Mouse (Mus musculus): ENCODE measurements around the gene Ccdc189.

DNA sequence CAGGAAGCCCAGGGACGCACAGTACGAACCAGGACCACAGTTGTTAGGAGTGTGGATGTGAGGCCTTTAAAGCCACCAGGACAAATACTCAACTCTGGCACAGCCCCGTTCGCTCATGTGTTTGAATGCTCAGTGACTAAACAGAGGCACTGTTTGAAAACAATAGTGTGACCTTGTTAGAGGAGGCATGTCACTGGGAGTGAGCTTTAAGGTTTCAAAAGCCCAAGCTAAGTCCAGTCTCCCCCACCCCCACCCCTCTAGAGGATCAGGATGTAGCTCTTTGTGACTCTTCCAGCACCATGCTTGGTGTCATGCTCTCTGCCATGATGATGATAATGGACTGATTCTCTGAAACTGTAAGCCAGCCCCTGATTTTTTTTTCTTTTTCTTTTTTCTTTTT is 43.0 kb upstream of the Ccdc189 start:
- no peak for TF ChIP-seq CTCF (IDR thresholded peaks at IDR 0.05; ENCODE audit: control insufficient read depth, insufficient read depth, insufficient replicate concordance, low read depth, low read length)
- TF ChIP-seq POLR2A (IDR thresholded peaks at IDR 0.05; ENCODE audit: control insufficient read depth, low read depth, low read length), result no peak

Measured in testis, adult 2 months (tissue).